ENCODE assay signal across 22 mouse cellular contexts in genomic region chr12:47264118-47264517, GRCm38 (mm10).
"Had no signal": no experiment of that assay in that cellular context is flagged by ENCODE, and none has a peak within 500 bp of the region (broad histone marks: within the 10 kb centered on the region; RNA-seq: fewer than 3 reads in every experiment).

No protein-coding gene starts in this region.

- H3K27ac ChIP-seq: embryonic facial prominence, embryonic 10.5 days; embryonic facial prominence, embryonic 12.5 days; embryonic facial prominence, embryonic 13.5 days; embryonic facial prominence, embryonic 15.5 days; forebrain, embryonic 10.5 days; forebrain, embryonic 12.5 days; forebrain, embryonic 13.5 days; forebrain, embryonic 15.5 days; gastrocnemius, adult 2 months; heart, adult 2 months had no signal

- H3K27me3 ChIP-seq: embryonic facial prominence, embryonic 12.5 days; embryonic facial prominence, embryonic 13.5 days; embryonic facial prominence, embryonic 15.5 days; forebrain, embryonic 12.5 days; forebrain, embryonic 13.5 days; forebrain, embryonic 15.5 days had no signal

- H3K4me1 ChIP-seq: embryonic facial prominence, embryonic 10.5 days; embryonic facial prominence, embryonic 12.5 days; embryonic facial prominence, embryonic 13.5 days; embryonic facial prominence, embryonic 15.5 days; forebrain, embryonic 12.5 days; forebrain, embryonic 13.5 days; forebrain, embryonic 15.5 days had no signal

- H3K9ac ChIP-seq: embryonic facial prominence, embryonic 12.5 days; embryonic facial prominence, embryonic 13.5 days; embryonic facial prominence, embryonic 15.5 days; forebrain, embryonic 12.5 days; forebrain, embryonic 13.5 days; forebrain, embryonic 15.5 days; forebrain, postnatal 0 days had no signal

- H3K9me3 ChIP-seq: embryonic facial prominence, embryonic 10.5 days; embryonic facial prominence, embryonic 12.5 days; embryonic facial prominence, embryonic 13.5 days; embryonic facial prominence, embryonic 15.5 days; forebrain, embryonic 10.5 days; forebrain, embryonic 12.5 days; forebrain, embryonic 13.5 days; forebrain, embryonic 15.5 days had no signal

- H3K36me3 ChIP-seq: embryonic facial prominence, embryonic 10.5 days; embryonic facial prominence, embryonic 12.5 days; embryonic facial prominence, embryonic 13.5 days; embryonic facial prominence, embryonic 15.5 days; forebrain, embryonic 10.5 days; forebrain, embryonic 12.5 days; forebrain, embryonic 15.5 days had no signal

- H3K4me3 ChIP-seq: embryonic facial prominence, embryonic 10.5 days; embryonic facial prominence, embryonic 12.5 days; embryonic facial prominence, embryonic 13.5 days; embryonic facial prominence, embryonic 15.5 days; erythroblast, embryonic 14.5 days; forebrain, embryonic 10.5 days; forebrain, embryonic 12.5 days; forebrain, embryonic 13.5 days; forebrain, embryonic 15.5 days; gastrocnemius, adult 2 months; heart, adult 2 months had no signal

- DNase-seq: cerebellum, adult 9-10 months; cerebellum, adult 9-11 months; cerebellum, postnatal 25 days; cerebellum, postnatal 36 days; forebrain, postnatal 0 days; gastrocnemius, adult 2 months; gastrocnemius, postnatal 10 days; gastrocnemius, postnatal 14 days; gastrocnemius, postnatal 25 days; gastrocnemius, postnatal 36 days; heart, adult 11 months; heart, adult 18-20 months; heart, adult 2 months had no signal
